Mouse (Mus musculus): ENCODE measurements around the gene Olfr620. TPM values are rescaled to one million over a fixed set of nuclear protein-coding genes. Genes with fewer than 3 reads are reported as not detected.

The Olfr620 gene
- not detected for polyA plus RNA-seq (2017; shearing (Covaris generic))

GRCm38 (mm10) chr7:103612434-103612833, at the start of gene Olfr620:
Gene Olfr620 (minus strand): TSS chr7:103612534.

GRCm38 (mm10) chr7:103642602-103643001, 30.3 kb upstream of the Olfr620 start, which contains the start of gene Olfr622:
Gene Olfr622 (minus strand): TSS chr7:103642702.

GRCm38 (mm10) chr7:103600275-103600674, 12.1 kb downstream of the Olfr620 start, which contains the start of gene Olfr619:
Gene Olfr619 (plus strand): TSS chr7:103600575.

GRCm38 (mm10) chr7:103589803-103590202, 22.5 kb downstream of the Olfr620 start, which contains the start of gene Olfr618:
Gene Olfr618 (plus strand): TSS chr7:103590103.

GRCm38 (mm10) chr7:103572761-103573160, 39.6 kb downstream of the Olfr620 start, which contains the start of gene Olfr617:
Gene Olfr617 (plus strand): TSS chr7:103573061.

GRCm38 (mm10) chr7:103569043-103569442, 43.3 kb downstream of the Olfr620 start, which contains the start of gene Olfr616:
Gene Olfr616 (minus strand): TSS chr7:103569143.

GRCm38 (mm10) chr7:103555779-103556178, 56.6 kb downstream of the Olfr620 start, which contains the start of gene Olfr615:
Gene Olfr615 (plus strand): TSS chr7:103556079.

Other genes with a start within 250 kb of the Olfr620 start
- gene Olfr601, start 249.9 kb downstream of the Olfr620 start, polyA plus RNA-seq (2017; shearing (Covaris generic)): not detected
- not detected for gene Olfr603, start 226.4 kb downstream of the Olfr620 start, polyA plus RNA-seq (2017; shearing (Covaris generic))
- gene Usp17lc, start 197.5 kb downstream of the Olfr620 start, polyA plus RNA-seq (2017; shearing (Covaris generic)): not detected
- not detected for gene Olfr605, start 167.1 kb downstream of the Olfr620 start, polyA plus RNA-seq (2017; shearing (Covaris generic))
- not detected for gene Olfr606, start 163.5 kb downstream of the Olfr620 start, polyA plus RNA-seq (2017; shearing (Covaris generic))
- gene Olfr607, start 148.4 kb downstream of the Olfr620 start, polyA plus RNA-seq (2017; shearing (Covaris generic)): 0.07 TPM
- not detected for gene Olfr608, start 142.7 kb downstream of the Olfr620 start, polyA plus RNA-seq (2017; shearing (Covaris generic))
- gene Olfr609, start 114.5 kb downstream of the Olfr620 start, polyA plus RNA-seq (2017; shearing (Covaris generic)): not detected
- not detected for gene Olfr610, start 100.4 kb downstream of the Olfr620 start, polyA plus RNA-seq (2017; shearing (Covaris generic))
- gene Olfr611, start 91.7 kb downstream of the Olfr620 start, polyA plus RNA-seq (2017; shearing (Covaris generic)): not detected
- not detected for gene Olfr612, start 69.8 kb downstream of the Olfr620 start, polyA plus RNA-seq (2017; shearing (Covaris generic))
- not detected for gene Olfr613, start 64.5 kb downstream of the Olfr620 start, polyA plus RNA-seq (2017; shearing (Covaris generic))
- not detected for gene Olfr615, start 56.5 kb downstream of the Olfr620 start, polyA plus RNA-seq (2017; shearing (Covaris generic))
- not detected for gene Olfr616, start 43.4 kb downstream of the Olfr620 start, polyA plus RNA-seq (2017; shearing (Covaris generic))
- gene Olfr617, start 39.5 kb downstream of the Olfr620 start, polyA plus RNA-seq (2017; shearing (Covaris generic)): not detected
- not detected for gene Olfr618, start 22.4 kb downstream of the Olfr620 start, polyA plus RNA-seq (2017; shearing (Covaris generic))
- not detected for gene Olfr619, start 12.0 kb downstream of the Olfr620 start, polyA plus RNA-seq (2017; shearing (Covaris generic))
- not detected for gene Olfr622, start 30.2 kb upstream of the Olfr620 start, polyA plus RNA-seq (2017; shearing (Covaris generic))
- not detected for gene Olfr623, start 51.2 kb upstream of the Olfr620 start, polyA plus RNA-seq (2017; shearing (Covaris generic))
- not detected for gene Olfr624, start 58.7 kb upstream of the Olfr620 start, polyA plus RNA-seq (2017; shearing (Covaris generic))
- gene Olfr625-ps1, start 70.2 kb upstream of the Olfr620 start, polyA plus RNA-seq (2017; shearing (Covaris generic)): not detected
- not detected for gene Olfr243, start 102.1 kb upstream of the Olfr620 start, polyA plus RNA-seq (2017; shearing (Covaris generic))
- not detected for gene Olfr628, start 117.8 kb upstream of the Olfr620 start, polyA plus RNA-seq (2017; shearing (Covaris generic))
- not detected for gene Olfr629, start 132.4 kb upstream of the Olfr620 start, polyA plus RNA-seq (2017; shearing (Covaris generic))
- gene Olfr630, start 144.8 kb upstream of the Olfr620 start, polyA plus RNA-seq (2017; shearing (Covaris generic)): not detected
- not detected for gene Olfr69, start 159.1 kb upstream of the Olfr620 start, polyA plus RNA-seq (2017; shearing (Covaris generic))
- not detected for gene Olfr68, start 167.2 kb upstream of the Olfr620 start, polyA plus RNA-seq (2017; shearing (Covaris generic))
- not detected for gene Olfr67, start 179.3 kb upstream of the Olfr620 start, polyA plus RNA-seq (2017; shearing (Covaris generic))
- gene Hbb-bt, start 201.5 kb upstream of the Olfr620 start, polyA plus RNA-seq (2017; shearing (Covaris generic)): 122 TPM
- 599 TPM for gene Hbb-bs, start 215.6 kb upstream of the Olfr620 start, polyA plus RNA-seq (2017; shearing (Covaris generic))
- gene Hbb-bh2, start 228.0 kb upstream of the Olfr620 start, polyA plus RNA-seq (2017; shearing (Covaris generic)): not detected
- gene Hbb-bh1, start 230.6 kb upstream of the Olfr620 start, polyA plus RNA-seq (2017; shearing (Covaris generic)): not detected
- not detected for gene Hbb-y, start 240.7 kb upstream of the Olfr620 start, polyA plus RNA-seq (2017; shearing (Covaris generic))

Data from inflammation-experienced regulatory T-cells, adult 16 weeks (primary cell).